Mouse (Mus musculus) ovary, postnatal 10 days (tissue): ENCODE data around the gene Cdh19.

Experiments
- DNase-seq: peaks from one replicate; pipeline ENCODE4 v3.0.0; 2022; ENCODE audit warnings: low spot score

The Cdh19 gene

DNA sequence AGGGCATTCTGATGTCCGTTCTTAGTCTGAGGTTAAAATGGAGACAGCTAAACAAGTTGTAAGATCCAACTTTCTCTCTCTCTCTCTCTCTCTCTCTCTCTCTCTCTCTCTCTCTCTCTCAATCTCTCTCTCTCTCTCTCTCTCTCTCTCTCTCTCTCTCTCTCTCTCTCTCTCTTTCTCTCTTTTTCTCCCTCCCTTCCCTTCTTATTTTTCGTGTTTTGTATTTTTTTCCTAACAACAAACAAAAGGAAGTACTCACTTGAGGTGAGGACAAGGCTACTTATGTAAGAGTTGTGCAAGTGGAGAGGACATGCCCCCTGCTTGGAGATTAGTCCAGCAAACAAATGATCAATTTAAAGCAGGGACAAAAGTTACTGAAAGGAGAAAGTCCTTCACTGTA is at the start of gene Cdh19:
Cdh19 (minus strand) TSS at position 101 of the 400 bp plus-strand sequence.
- DNase-seq, result no peak

DNA sequence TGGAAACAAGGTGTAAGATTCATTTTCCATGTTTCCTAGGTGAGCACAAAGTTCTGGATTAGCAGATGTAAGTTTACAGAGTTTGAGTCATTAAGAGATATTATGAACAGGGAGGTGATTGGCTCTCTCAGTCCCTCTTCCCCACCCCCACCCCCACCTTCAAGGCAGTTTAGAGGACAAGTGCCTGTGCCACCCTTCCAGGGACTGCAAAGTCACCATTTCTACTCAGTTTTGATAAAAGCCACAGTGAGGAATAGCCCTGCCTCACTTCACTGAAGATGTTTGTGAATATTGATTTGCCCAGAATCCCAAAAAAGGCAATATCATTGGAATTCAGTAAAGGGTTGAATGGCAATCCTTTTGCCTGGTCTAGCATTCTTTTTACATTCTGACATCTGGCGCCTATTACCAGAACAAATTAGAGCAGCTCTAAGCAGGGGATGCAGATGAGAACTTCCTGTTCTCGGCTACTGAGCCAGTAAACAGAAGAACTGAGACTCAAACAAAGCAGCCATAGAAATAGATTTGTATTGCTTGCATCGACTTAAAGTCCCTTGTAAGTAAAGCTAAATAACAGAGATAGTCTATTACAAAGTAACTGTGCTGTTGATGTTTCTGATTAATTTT is 43.2 kb upstream of the Cdh19 start:
- no peak for DNase-seq

DNA sequence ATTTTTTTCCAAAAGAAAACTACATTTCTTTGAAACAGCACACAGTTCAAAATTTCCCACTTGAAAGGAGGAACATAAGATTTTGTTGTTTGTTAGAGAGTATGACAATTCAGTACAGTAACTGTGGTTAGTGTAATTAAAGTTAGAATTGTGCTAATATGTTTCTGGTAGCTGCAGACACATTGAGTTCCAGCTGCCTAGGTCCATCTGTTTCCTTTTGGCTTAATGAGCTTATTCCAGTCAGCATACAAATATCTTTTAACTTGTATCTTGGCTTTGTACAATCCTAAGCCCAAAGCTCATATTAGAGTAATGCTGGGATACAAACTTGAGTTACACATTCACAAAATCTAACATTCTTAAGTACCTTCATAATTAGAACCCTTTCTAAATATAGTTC is 40.3 kb upstream of the Cdh19 start:
- DNase-seq, result no peak

DNA sequence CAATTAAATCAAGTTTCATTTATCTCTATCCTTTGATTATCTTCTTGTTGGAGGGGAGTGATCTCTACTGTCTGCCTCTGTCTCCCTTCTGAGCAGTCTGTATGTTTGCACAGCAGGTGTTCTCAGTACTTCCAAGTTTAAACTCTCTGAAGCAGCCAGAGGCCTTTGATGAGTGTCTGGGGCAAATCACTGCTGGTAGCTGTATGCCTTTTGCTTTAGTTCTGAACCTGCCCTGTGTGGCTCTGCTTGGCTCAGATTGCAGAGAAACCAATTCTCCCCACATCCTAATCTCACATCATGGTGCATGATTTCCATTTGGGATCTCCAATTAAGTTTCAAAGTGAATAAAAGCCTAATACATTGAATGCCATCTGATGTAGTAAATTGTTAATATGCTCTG is 12.4 kb upstream of the Cdh19 start:
- no peak for DNase-seq

DNA sequence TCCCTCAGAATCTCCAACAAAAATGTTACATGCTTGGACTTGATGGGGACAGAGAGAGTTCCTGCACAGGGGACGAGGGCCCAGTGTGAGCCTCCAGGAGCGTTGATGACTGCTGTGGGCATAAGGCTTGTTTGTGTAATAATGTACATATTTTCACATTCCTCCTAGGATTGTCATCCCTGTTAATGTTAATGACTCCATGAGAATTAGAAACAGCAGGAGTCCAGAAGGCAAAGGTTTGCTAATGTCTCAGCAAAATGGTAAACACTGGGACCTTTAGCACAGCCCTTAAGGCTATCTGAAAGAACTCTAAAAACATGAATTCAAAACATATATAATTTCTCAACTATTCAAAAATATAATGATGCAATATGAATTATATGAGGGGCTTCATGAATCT is 8.2 kb downstream of the Cdh19 start:
- DNase-seq, result no peak

DNA sequence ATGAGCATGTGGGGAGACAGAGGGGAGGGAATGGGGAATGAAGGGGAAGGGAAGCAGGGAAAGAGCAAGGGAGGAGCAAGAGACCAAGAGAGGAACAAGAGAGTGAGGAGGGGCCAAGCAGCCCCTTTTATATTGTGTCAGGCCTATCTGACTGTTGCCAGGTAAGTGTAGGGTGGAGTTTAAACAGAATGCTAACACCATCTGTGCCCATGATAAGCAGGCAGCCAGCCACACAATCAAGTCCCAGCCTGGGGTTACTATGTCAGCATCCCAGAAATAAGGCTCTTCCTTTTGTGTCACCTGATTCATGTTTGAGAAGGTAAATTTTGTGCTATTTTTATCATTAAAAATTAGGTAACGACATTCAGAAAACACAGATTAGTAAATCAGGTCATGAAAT is 67.6 kb downstream of the Cdh19 start:
- no peak for DNase-seq

DNA sequence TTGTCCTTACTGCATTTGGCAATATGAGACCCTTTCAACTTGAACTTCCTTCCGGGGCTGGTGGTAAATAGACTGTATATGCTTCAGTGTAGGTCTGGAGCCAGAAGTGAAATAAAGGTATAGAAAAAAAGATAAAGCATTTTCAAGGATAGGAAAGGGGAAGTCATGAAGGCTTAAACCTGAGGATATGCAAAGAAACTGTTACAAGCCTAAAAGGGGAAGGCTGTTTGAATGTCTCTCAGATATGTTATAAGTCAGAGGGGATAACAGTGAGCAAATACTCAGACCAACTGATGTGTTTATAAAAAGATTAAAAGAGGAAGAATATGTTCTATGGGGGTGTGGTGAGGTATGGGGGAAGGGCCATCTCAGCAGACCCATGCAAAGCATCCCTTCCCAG is 68.2 kb downstream of the Cdh19 start:
- no peak for DNase-seq

DNA sequence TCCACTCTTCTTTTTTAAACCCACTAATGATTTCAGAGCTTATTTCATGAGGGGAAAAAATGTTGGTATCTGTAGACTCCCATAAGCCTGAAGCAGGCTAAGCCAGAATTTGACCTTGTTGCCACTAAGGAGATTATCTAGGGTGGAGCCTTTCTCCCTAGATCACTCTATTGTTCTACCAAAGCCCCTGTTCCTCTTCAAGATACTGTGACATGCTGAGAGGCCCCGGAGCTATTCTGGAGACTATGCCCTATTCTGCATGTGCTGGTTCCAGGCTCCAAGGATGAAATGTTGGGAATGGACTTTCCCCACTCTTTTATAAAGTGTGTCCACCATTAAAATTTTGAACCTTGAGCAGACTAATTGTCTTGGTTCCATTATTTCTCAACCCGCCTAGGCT is 73.1 kb downstream of the Cdh19 start:
- no peak for DNase-seq
